Mouse (Mus musculus) ES-Bruce4 (cell line): ENCODE measurements at regions not wholly inside any gene's neighbourhood (a gene's known extent, or its start where the extent isn't known, plus 50 kb on each side); places are given as distances from the start of the nearest gene placed in this dataset.

Experiments used
- H3K27ac ChIP-seq: 2 replicates; pipeline ENCODE4 v1.5.1; 2012; ENCODE audit warnings: low read length, inconsistent platforms; ENCODE audit not compliant: insufficient read depth
- H3K27me3 ChIP-seq: 2 replicates; pipeline ENCODE4 v1.6.1; 2012; ENCODE audit warnings: mild to moderate bottlenecking, low read length, inconsistent platforms; ENCODE audit not compliant: control insufficient read depth, poor library complexity, insufficient read depth, severe bottlenecking
- H3K36me3 ChIP-seq: 2 replicates; pipeline ENCODE4 v1.6.1; 2012; ENCODE audit warnings: inconsistent platforms, mild to moderate bottlenecking, low read length, moderate library complexity; ENCODE audit not compliant: control insufficient read depth, poor library complexity, insufficient read depth, severe bottlenecking
- H3K4me1 ChIP-seq: one replicate; pipeline ENCODE4 v1.8.1; 2011; ENCODE audit warnings: low read length; ENCODE audit not compliant: control insufficient read depth, insufficient read depth
- H3K4me3 ChIP-seq: 2 replicates; pipeline ENCODE4 v1.5.1; 2011; ENCODE audit warnings: low read depth, mild to moderate bottlenecking, low read length
- H3K9ac ChIP-seq: 2 replicates; pipeline ENCODE4 v1.6.1; 2012; ENCODE audit warnings: low read depth, mild to moderate bottlenecking, inconsistent platforms; ENCODE audit not compliant: poor library complexity, severe bottlenecking
- H3K9me3 ChIP-seq: replicated peaks from 2 replicates; pipeline ENCODE4 v1.6.1; 2012; ENCODE audit warnings: mild to moderate bottlenecking, low read length, inconsistent platforms; ENCODE audit not compliant: control insufficient read depth, poor library complexity, insufficient read depth, severe bottlenecking
- CTCF ChIP-seq: IDR thresholded peaks from one replicate; pipeline ENCODE4 v1.8.1; 2011; ENCODE audit warnings: low read depth, low read length
- EP300 ChIP-seq: IDR thresholded peaks from 2 replicates; pipeline ENCODE4 v1.6.1; 2011; ENCODE audit warnings: low read depth, low read length; ENCODE audit not compliant: insufficient read depth
- POLR2A ChIP-seq: IDR thresholded peaks from one replicate; pipeline ENCODE4 v1.8.1; 2011; ENCODE audit warnings: low read length; ENCODE audit not compliant: insufficient read depth

- peaks cover 6% of the 10 kb centered on the region for H3K4me1 ChIP-seq
- no peak for TF ChIP-seq EP300
- no peak for TF ChIP-seq POLR2A
- no peak for TF ChIP-seq CTCF
- no peaks in the 10 kb centered on the region for H3K27me3 ChIP-seq
- no peak overlapping the region for H3K27ac ChIP-seq
- no peaks in the 10 kb centered on the region for H3K36me3 ChIP-seq
- H3K9ac ChIP-seq: no peak overlapping the region
- no peaks in the 10 kb centered on the region for H3K9me3 ChIP-seq
- H3K4me3 ChIP-seq: peak overlapping the region; percentile 65
These were observed 68.4 kb downstream of the Zfp706 start for GRCm38 (mm10) chr15:36939153-36939552.

GRCm38 (mm10) chr15:36938511-36939150 is 68.9 kb downstream of the Zfp706 start:
- Histone ChIP-seq H3K9me3 (no peaks in the 10 kb centered on the region), H3K27ac (peak overlapping the region; percentile 47), H3K4me1 (peaks cover 8% of the 10 kb centered on the region), H3K9ac (peak overlapping the region; percentile 72), H3K36me3 (no peaks in the 10 kb centered on the region), H3K4me3 (peak overlapping the region; percentile 72), H3K27me3 (no peaks in the 10 kb centered on the region)
- no peak for TF ChIP-seq POLR2A
- no peak for TF ChIP-seq CTCF
- 0 out of 2 replicates have a peak, but pooled peaks have one; percentile 9 for TF ChIP-seq EP300

GRCm38 (mm10) chr15:36937757-36938498 is 69.6 kb downstream of the Zfp706 start:
- TF ChIP-seq EP300: no peak
- no peak for TF ChIP-seq CTCF
- no peak for TF ChIP-seq POLR2A
- Histone ChIP-seq H3K4me3 (peak overlapping the region; percentile 72), H3K9me3 (no peaks in the 10 kb centered on the region), H3K4me1 (peaks cover 10% of the 10 kb centered on the region), H3K27me3 (no peaks in the 10 kb centered on the region), H3K27ac (peak overlapping the region; percentile 47), H3K36me3 (no peaks in the 10 kb centered on the region), H3K9ac (peak overlapping the region; percentile 72)

- H3K27ac ChIP-seq: no peak overlapping the region
- H3K4me3 ChIP-seq: no peak overlapping the region
- peaks cover 10% of the 10 kb centered on the region for H3K4me1 ChIP-seq
- no peaks in the 10 kb centered on the region for H3K9me3 ChIP-seq
- no peaks in the 10 kb centered on the region for H3K36me3 ChIP-seq
- TF ChIP-seq CTCF: no peak
- no peak for TF ChIP-seq EP300
- no peak for TF ChIP-seq POLR2A
- H3K27me3 ChIP-seq: no peaks in the 10 kb centered on the region
- H3K9ac ChIP-seq: no peak overlapping the region
These were observed 70.4 kb downstream of the Zfp706 start for GRCm38 (mm10) chr15:36937067-36937657.

- H3K4me1 ChIP-seq: peaks cover 10% of the 10 kb centered on the region
- no peak overlapping the region for H3K4me3 ChIP-seq
- no peaks in the 10 kb centered on the region for H3K36me3 ChIP-seq
- no peak overlapping the region for H3K27ac ChIP-seq
- no peaks in the 10 kb centered on the region for H3K27me3 ChIP-seq
- no peak overlapping the region for H3K9ac ChIP-seq
- H3K9me3 ChIP-seq: no peaks in the 10 kb centered on the region
- no peak for TF ChIP-seq EP300
- TF ChIP-seq POLR2A: no peak
- TF ChIP-seq CTCF: no peak
These were observed 72.8 kb downstream of the Zfp706 start for GRCm38 (mm10) chr15:36934801-36935200.
